Comparison of ENCODE assay signal across 10 mouse cellular contexts in genomic region chr9:80085665-80086064, GRCm38 (mm10). TPM values are rescaled to one million over a fixed set of nuclear protein-coding genes. Genes with fewer than 3 reads are reported as not detected.
DNase-seq lines count a peak whose midpoint lies in the region; ATAC-seq and TF ChIP-seq lines count a peak whose summit lies in the region.
"Had no signal": no experiment of that assay in that cellular context is flagged by ENCODE, and none has a peak within 500 bp of the region (broad histone marks: within the 10 kb centered on the region; RNA-seq: fewer than 3 reads in every experiment).

No protein-coding gene starts in this region.

- H3K9me3 ChIP-seq in heart, embryonic 16.5 days (replicated peaks; ENCODE audit: control insufficient read depth, low read length) = no peaks in the 10 kb centered on the region
- no peaks in the 10 kb centered on the region for H3K9me3 ChIP-seq in lung, embryonic 16.5 days (ENCODE audit: control insufficient read depth, low read length)
- H3K9me3 ChIP-seq in intestine, postnatal 0 days (ENCODE audit: control insufficient read depth) = no peaks in the 10 kb centered on the region
- no peaks in the 10 kb centered on the region for H3K9me3 ChIP-seq in forebrain, embryonic 11.5 days (ENCODE audit: control insufficient read depth, low read length)

- TF ChIP-seq CTCF in intestine, postnatal 0 days (IDR thresholded peaks at IDR 0.05; ENCODE audit: low read depth) = no peak

- no peak overlapping the region for H3K4me2 ChIP-seq in heart, embryonic 16.5 days (ENCODE audit: low read depth, low read length)
- peak overlapping the region; percentile 18; the same call in 1 of the 2 replicates for H3K4me2 ChIP-seq in lung, embryonic 16.5 days (ENCODE audit: low read depth, low read length)
- H3K4me2 ChIP-seq in intestine, postnatal 0 days (replicated peaks; ENCODE audit: low read depth) = no peak overlapping the region
- no peak overlapping the region for H3K4me2 ChIP-seq in forebrain, embryonic 11.5 days (ENCODE audit: low read depth, low read length, severe bottlenecking)

- DNase-seq in heart, adult 8-10 months (ENCODE audit: low spot score) = no peak
- no peak for DNase-seq in lung, adult 18-20 months
- no peak for DNase-seq in forebrain, embryonic 11.5 days (ENCODE audit: low spot score)
- no peak for DNase-seq in layer of hippocampus, adult 8-10 months (ENCODE audit: low spot score in 2 of 2)
- DNase-seq in layer of hippocampus, adult 9-10 months (ENCODE audit: low spot score) = no peak
- DNase-seq: cerebellum, adult 2 months had no signal

- H3K36me3 ChIP-seq in heart, embryonic 16.5 days (ENCODE audit: control insufficient read depth, insufficient read depth) = no peaks in the 10 kb centered on the region
- no peaks in the 10 kb centered on the region for H3K36me3 ChIP-seq in lung, embryonic 16.5 days (ENCODE audit: control insufficient read depth, insufficient read depth, low read length)
- H3K36me3 ChIP-seq in intestine, postnatal 0 days (ENCODE audit: control insufficient read depth, insufficient read depth) = no peaks in the 10 kb centered on the region
- no peaks in the 10 kb centered on the region for H3K36me3 ChIP-seq in forebrain, embryonic 11.5 days (ENCODE audit: control insufficient read depth, insufficient read depth, low read length)

- H3K27me3 ChIP-seq in heart, embryonic 16.5 days (ENCODE audit: control insufficient read depth, insufficient read depth, low read length) = no peaks in the 10 kb centered on the region
- H3K27me3 ChIP-seq in lung, embryonic 16.5 days (ENCODE audit: control insufficient read depth, insufficient read depth, low read depth, low read length) = no peaks in the 10 kb centered on the region
- H3K27me3 ChIP-seq in intestine, postnatal 0 days (replicated peaks; ENCODE audit: control insufficient read depth, insufficient read depth, low read length) = no peaks in the 10 kb centered on the region
- H3K27me3 ChIP-seq in forebrain, embryonic 11.5 days (ENCODE audit: control insufficient read depth, insufficient read depth, low read length) = no peaks in the 10 kb centered on the region

- WGBS in heart, embryonic 16.5 days = 39% methylated on average over 2 of the region's 2 CpGs
- 33% methylated on average over 2 of the region's 2 CpGs for WGBS in lung, embryonic 16.5 days
- 46% methylated on average over 2 of the region's 2 CpGs for WGBS in intestine, postnatal 0 days
- WGBS in forebrain, embryonic 11.5 days = 60% methylated on average over 2 of the region's 2 CpGs

- no peak for ATAC-seq in heart, embryonic 16.5 days (replicated peaks; ENCODE audit: extremely low read depth, insufficient read depth, low FRiP score)
- peak; percentile 66 for ATAC-seq in lung, embryonic 16.5 days (ENCODE audit: low read depth)
- ATAC-seq in intestine, postnatal 0 days = no peak
- no peak for ATAC-seq in forebrain, embryonic 11.5 days (replicated peaks; ENCODE audit: low FRiP score)

- H3K27ac ChIP-seq in heart, embryonic 16.5 days (ENCODE audit: low read length) = peak overlapping the region; percentile 34
- peak overlapping the region; percentile 77 for H3K27ac ChIP-seq in lung, embryonic 16.5 days (ENCODE audit: low read length)
- H3K27ac ChIP-seq in intestine, postnatal 0 days (ENCODE audit: low read depth, low read length) = peak overlapping the region; percentile 21; the same call in 1 of the 2 replicates
- H3K27ac ChIP-seq in forebrain, embryonic 11.5 days (ENCODE audit: low read depth, low read length) = no peak overlapping the region

- H3K9ac ChIP-seq in heart, embryonic 16.5 days (ENCODE audit: low read length) = no peak overlapping the region; the same call in 1 of the 2 replicates
- H3K9ac ChIP-seq in lung, embryonic 16.5 days (ENCODE audit: low read length) = no peak overlapping the region
- no peak overlapping the region for H3K9ac ChIP-seq in intestine, postnatal 0 days (ENCODE audit: low read depth, low read length)
- no peak overlapping the region for H3K9ac ChIP-seq in forebrain, embryonic 11.5 days (ENCODE audit: low read length)

- peaks cover 50% of the 10 kb centered on the region for H3K4me1 ChIP-seq in heart, embryonic 16.5 days (ENCODE audit: control insufficient read depth, insufficient read depth, low read length)
- H3K4me1 ChIP-seq in lung, embryonic 16.5 days (replicated peaks; ENCODE audit: control insufficient read depth, insufficient read depth, low read length) = peaks cover 42% of the 10 kb centered on the region
- H3K4me1 ChIP-seq in intestine, postnatal 0 days (replicated peaks; ENCODE audit: control insufficient read depth, insufficient read depth, low read length) = peaks cover 13% of the 10 kb centered on the region; the same call in 1 of the 2 replicates
- H3K4me1 ChIP-seq in forebrain, embryonic 11.5 days (replicated peaks; ENCODE audit: control insufficient read depth, insufficient read depth, low read length) = peaks cover 7% of the 10 kb centered on the region; the same call in 1 of the 2 replicates

- no peak overlapping the region for H3K4me3 ChIP-seq in heart, embryonic 16.5 days (ENCODE audit: low read length)
- no peak overlapping the region for H3K4me3 ChIP-seq in lung, embryonic 16.5 days (ENCODE audit: low read length)
- no peak overlapping the region for H3K4me3 ChIP-seq in intestine, postnatal 0 days (ENCODE audit: low read depth, low read length)
- no peak overlapping the region for H3K4me3 ChIP-seq in forebrain, embryonic 11.5 days (ENCODE audit: low read depth, low read length)
- H3K4me3 ChIP-seq: erythroblast, embryonic 14.5 days had no signal

RNA-seq across cellular contexts. Expression of gene Senp6, which starts 19.0 kb away (rescaled TPM):
- polyA plus RNA-seq in heart, embryonic 16.5 days (2015; fragmentation: Nextera tagmentation; extraction: Ambion mirVana) = 30.4 and 32.0 TPM in 2 replicates
- total RNA-seq in heart, adult 8-10 months (2022) = 10 to 100 TPM; 59.8 to 73.0 (median 66.9) TPM
- polyA plus RNA-seq in lung, embryonic 16.5 days (2015; fragmentation: Nextera tagmentation; extraction: Ambion mirVana) = 44.4 and 52.8 TPM in 2 replicates
- polyA plus RNA-seq in intestine, postnatal 0 days (2015; fragmentation: Nextera tagmentation; extraction: Ambion mirVana) = 31.9 and 37.5 TPM in 2 replicates
- 65.9 and 67.1 TPM in 2 replicates for polyA plus RNA-seq in forebrain, embryonic 11.5 days (2014; fragmentation: Nextera tagmentation; extraction: Ambion mirVana)
- total RNA-seq in layer of hippocampus, adult 8-10 months (2022) = 100 to 1,000 TPM in 3 of 4 experiments, 10 to 100 TPM in 1; 99.3 to 107 (median 103) TPM
